Mouse (Mus musculus): ENCODE data around the gene Prr5l. TPM values are rescaled to one million over a fixed set of nuclear protein-coding genes. Genes with fewer than 3 reads are reported as not detected.
A peak's percentile ranks its signal among the peaks of the same experiment; 100 is the strongest.

The Prr5l gene
- total and polyA plus RNA-seq, 3 experiments: 0.89 to 3.4 (median 1.4) TPM

GRCm38 (mm10) chr2:101905534-101906378, 22.9 kb upstream of the Prr5l start:
- no peaks in the 10 kb centered on the region for H3K36me3 ChIP-seq (ENCODE audit: control insufficient read depth, insufficient read depth, low read length)
- TF ChIP-seq POLR2A (IDR thresholded peaks at IDR 0.05; ENCODE audit: insufficient read depth, low read depth, low read length) (no peak), CTCF (IDR thresholded peaks at IDR 0.05) (peak; percentile 89), EP300 (IDR thresholded peaks at IDR 0.05; ENCODE audit: insufficient read depth, low read depth, low read length) (peak; percentile 49; the same call in 1 of the 2 replicates)
- H3K4me3 ChIP-seq: no peak overlapping the region
- DNase-seq: peak; percentile 66 to 78
- no peaks in the 10 kb centered on the region for H3K27me3 ChIP-seq (ENCODE audit: control insufficient read depth, insufficient read depth, low read length)
- H3K27ac ChIP-seq: no peak overlapping the region
- no peaks in the 10 kb centered on the region; the same call in 1 of the 2 replicates for H3K4me1 ChIP-seq (ENCODE audit: control insufficient read depth, insufficient read depth, low read length)
- intact Hi-C loops (cut with DNase I): loop anchor here (1.0 to 10.0 kb wide), 5 partner anchors 122 to 548 kb away; no protein-coding TSS in a partner anchor
- WGBS: 24% methylated on average over 21 of the region's 21 CpGs
- H3K79me2 ChIP-seq (replicated peaks; ENCODE audit: control insufficient read depth, insufficient read depth, low read length): no peaks in the 10 kb centered on the region
- no peak overlapping the region for H3K9ac ChIP-seq (ENCODE audit: low read depth, low read length)

GRCm38 (mm10) chr2:101902196-101902595, 19.4 kb upstream of the Prr5l start:
- H3K4me3 ChIP-seq: no peak overlapping the region
- H3K27me3 ChIP-seq (ENCODE audit: control insufficient read depth, insufficient read depth, low read length): no peaks in the 10 kb centered on the region
- no peak for DNase-seq
- no peak overlapping the region for H3K27ac ChIP-seq
- H3K9ac ChIP-seq (ENCODE audit: low read depth, low read length): no peak overlapping the region
- TF ChIP-seq CTCF (IDR thresholded peaks at IDR 0.05) (no peak), POLR2A (IDR thresholded peaks at IDR 0.05; ENCODE audit: insufficient read depth, low read depth, low read length) (no peak), EP300 (IDR thresholded peaks at IDR 0.05; ENCODE audit: insufficient read depth, low read depth, low read length) (no peak)
- no peaks in the 10 kb centered on the region; the same call in 1 of the 2 replicates for H3K4me1 ChIP-seq (ENCODE audit: control insufficient read depth, insufficient read depth, low read length)
- WGBS: 68% methylated on average over 4 of the region's 4 CpGs
- intact Hi-C loops (cut with DNase I): loop anchor here (10.0 kb wide), 2 partner anchors 293 to 383 kb away; no protein-coding TSS in a partner anchor
- H3K79me2 ChIP-seq (replicated peaks; ENCODE audit: control insufficient read depth, insufficient read depth, low read length): no peaks in the 10 kb centered on the region
- no peaks in the 10 kb centered on the region for H3K36me3 ChIP-seq (ENCODE audit: control insufficient read depth, insufficient read depth, low read length)

- no peak for TF ChIP-seq CTCF (IDR thresholded peaks at IDR 0.05)
- no peak for TF ChIP-seq EP300 (IDR thresholded peaks at IDR 0.05; ENCODE audit: insufficient read depth, low read depth, low read length)
- no peak for TF ChIP-seq POLR2A (IDR thresholded peaks at IDR 0.05; ENCODE audit: insufficient read depth, low read depth, low read length)
- Histone ChIP-seq H3K9ac (ENCODE audit: low read depth, low read length) (no peak overlapping the region), H3K4me3 (no peak overlapping the region), H3K27me3 (ENCODE audit: control insufficient read depth, insufficient read depth, low read length) (no peaks in the 10 kb centered on the region), H3K79me2 (replicated peaks; ENCODE audit: control insufficient read depth, insufficient read depth, low read length) (no peaks in the 10 kb centered on the region), H3K36me3 (ENCODE audit: control insufficient read depth, insufficient read depth, low read length) (no peaks in the 10 kb centered on the region), H3K4me1 (ENCODE audit: control insufficient read depth, insufficient read depth, low read length) (no peaks in the 10 kb centered on the region), H3K27ac (no peak overlapping the region)
- no peak for DNase-seq
- 86% methylated on average over 10 of the region's 10 CpGs for WGBS
- intact Hi-C loops (cut with DNase I): no loop called here
Observed at GRCm38 (mm10) chr2:101896425-101897204, 13.8 kb upstream of the Prr5l start.

- H3K9ac ChIP-seq (ENCODE audit: low read depth, low read length): no peak overlapping the region
- no peak overlapping the region for H3K27ac ChIP-seq
- intact Hi-C loops (cut with DNase I): no loop called here
- no peaks in the 10 kb centered on the region for H3K79me2 ChIP-seq (replicated peaks; ENCODE audit: control insufficient read depth, insufficient read depth, low read length)
- DNase-seq: no peak
- H3K27me3 ChIP-seq (ENCODE audit: control insufficient read depth, insufficient read depth, low read length): no peaks in the 10 kb centered on the region
- H3K4me1 ChIP-seq (ENCODE audit: control insufficient read depth, insufficient read depth, low read length): no peaks in the 10 kb centered on the region
- no peak overlapping the region for H3K4me3 ChIP-seq
- 81% methylated on average over 3 of the region's 3 CpGs for WGBS
- TF ChIP-seq EP300 (IDR thresholded peaks at IDR 0.05; ENCODE audit: insufficient read depth, low read depth, low read length) (no peak), CTCF (IDR thresholded peaks at IDR 0.05) (no peak), POLR2A (IDR thresholded peaks at IDR 0.05; ENCODE audit: insufficient read depth, low read depth, low read length) (no peak)
- H3K36me3 ChIP-seq (ENCODE audit: control insufficient read depth, insufficient read depth, low read length): no peaks in the 10 kb centered on the region
Observed at GRCm38 (mm10) chr2:101894126-101894525, 11.3 kb upstream of the Prr5l start.

GRCm38 (mm10) chr2:101891143-101891542, 8.3 kb upstream of the Prr5l start:
- Histone ChIP-seq H3K79me2 (replicated peaks; ENCODE audit: control insufficient read depth, insufficient read depth, low read length) (no peaks in the 10 kb centered on the region), H3K27me3 (ENCODE audit: control insufficient read depth, insufficient read depth, low read length) (no peaks in the 10 kb centered on the region), H3K9ac (ENCODE audit: low read depth, low read length) (no peak overlapping the region), H3K4me1 (ENCODE audit: control insufficient read depth, insufficient read depth, low read length) (no peaks in the 10 kb centered on the region), H3K27ac (no peak overlapping the region), H3K36me3 (ENCODE audit: control insufficient read depth, insufficient read depth, low read length) (peaks cover 2% of the 10 kb centered on the region; the same call in 1 of the 2 replicates), H3K4me3 (no peak overlapping the region)
- WGBS: 66% methylated on average over 7 of the region's 7 CpGs
- DNase-seq: no peak
- intact Hi-C loops (cut with DNase I): no loop called here
- TF ChIP-seq POLR2A (IDR thresholded peaks at IDR 0.05; ENCODE audit: insufficient read depth, low read depth, low read length): no peak
- TF ChIP-seq EP300 (IDR thresholded peaks at IDR 0.05; ENCODE audit: insufficient read depth, low read depth, low read length): no peak
- no peak for TF ChIP-seq CTCF (IDR thresholded peaks at IDR 0.05)

Measured in heart, adult 2 months (tissue).